ENCODE assay signal across 19 mouse cellular contexts in the genomic region with DNA sequence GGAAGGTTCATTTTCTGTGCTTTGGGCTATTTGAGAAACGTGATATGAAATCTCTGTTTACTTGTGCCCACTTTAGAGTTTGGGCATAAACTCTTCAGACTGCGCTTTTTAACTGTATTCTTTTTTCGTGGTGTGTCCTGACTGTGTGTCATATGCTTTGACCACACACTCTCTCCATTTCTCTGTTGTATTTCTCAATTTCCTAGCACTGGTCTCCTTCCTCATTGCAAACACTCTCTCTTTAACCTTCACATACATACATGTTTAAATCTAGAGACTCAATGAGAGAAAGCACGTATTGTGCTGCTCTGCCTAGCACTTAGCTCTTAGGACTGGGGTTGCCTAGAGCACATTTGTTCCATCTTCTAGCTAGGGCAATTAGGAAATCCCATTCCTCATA.
"Had no signal": no experiment of that assay in that cellular context is flagged by ENCODE, and none has a peak within 500 bp of the region (broad histone marks: within the 10 kb centered on the region; RNA-seq: fewer than 3 reads in every experiment).

No protein-coding gene starts in this region.

- H3K36me3 ChIP-seq: liver, embryonic 12.5 days; lung, embryonic 15.5 days; midbrain, embryonic 13.5 days; midbrain, embryonic 15.5 days; neural tube, embryonic 12.5 days; stomach, embryonic 15.5 days had no signal

- H3K4me3 ChIP-seq: liver, embryonic 12.5 days; lung, embryonic 15.5 days; megakaryocyte, embryonic 14.5 days; midbrain, embryonic 13.5 days; midbrain, embryonic 15.5 days; neural tube, embryonic 12.5 days; stomach, embryonic 15.5 days had no signal

- H3K27me3 ChIP-seq: liver, embryonic 12.5 days; lung, embryonic 15.5 days; megakaryocyte, embryonic 14.5 days; midbrain, embryonic 13.5 days; midbrain, embryonic 15.5 days; neural tube, embryonic 12.5 days; stomach, embryonic 15.5 days had no signal

- H3K27ac ChIP-seq: liver, embryonic 12.5 days; liver, embryonic 14.5 days; lung, embryonic 15.5 days; macrophage; midbrain, embryonic 13.5 days; midbrain, embryonic 15.5 days; neural tube, embryonic 12.5 days; stomach, embryonic 15.5 days; stomach, postnatal 0 days had no signal

- H3K9ac ChIP-seq: liver, embryonic 12.5 days; liver, embryonic 14.5 days; lung, embryonic 15.5 days; midbrain, embryonic 13.5 days; midbrain, embryonic 15.5 days; neural tube, embryonic 12.5 days; stomach, embryonic 15.5 days had no signal

- H3K4me2 ChIP-seq: liver, embryonic 12.5 days; lung, embryonic 15.5 days; midbrain, embryonic 11.5 days; midbrain, embryonic 13.5 days; midbrain, embryonic 15.5 days; neural tube, embryonic 12.5 days; stomach, embryonic 15.5 days had no signal

- H3K9me3 ChIP-seq: lung, embryonic 15.5 days; midbrain, embryonic 13.5 days; midbrain, embryonic 15.5 days; neural tube, embryonic 12.5 days; stomach, embryonic 15.5 days had no signal

- ATAC-seq: liver, embryonic 12.5 days; lung, postnatal 0 days; midbrain, embryonic 13.5 days; midbrain, embryonic 15.5 days had no signal

- H3K4me1 ChIP-seq: liver, embryonic 12.5 days; lung, embryonic 15.5 days; megakaryocyte, embryonic 14.5 days; midbrain, embryonic 13.5 days; midbrain, embryonic 15.5 days; neural tube, embryonic 12.5 days; stomach, embryonic 15.5 days had no signal

- DNase-seq: lung, adult 2 months; lung, postnatal 14 days; retina, postnatal 1 day; right cerebral cortex, adult 18-20 months; thymus, adult 2 months; thymus, postnatal 25 days; thymus, postnatal 4 days had no signal
